Mouse (Mus musculus): ENCODE measurements around the gene Plcd4. TPM values are rescaled to one million over a fixed set of nuclear protein-coding genes. Genes with fewer than 3 reads are reported as not detected.

The Plcd4 gene
- total RNA-seq, 1 experiment from 2014 or later: 0.44 TPM

- DNase-seq: no peak
Measured at GRCm38 (mm10) chr1:74600501-74601266, 58.0 kb downstream of the Plcd4 start.

DNA sequence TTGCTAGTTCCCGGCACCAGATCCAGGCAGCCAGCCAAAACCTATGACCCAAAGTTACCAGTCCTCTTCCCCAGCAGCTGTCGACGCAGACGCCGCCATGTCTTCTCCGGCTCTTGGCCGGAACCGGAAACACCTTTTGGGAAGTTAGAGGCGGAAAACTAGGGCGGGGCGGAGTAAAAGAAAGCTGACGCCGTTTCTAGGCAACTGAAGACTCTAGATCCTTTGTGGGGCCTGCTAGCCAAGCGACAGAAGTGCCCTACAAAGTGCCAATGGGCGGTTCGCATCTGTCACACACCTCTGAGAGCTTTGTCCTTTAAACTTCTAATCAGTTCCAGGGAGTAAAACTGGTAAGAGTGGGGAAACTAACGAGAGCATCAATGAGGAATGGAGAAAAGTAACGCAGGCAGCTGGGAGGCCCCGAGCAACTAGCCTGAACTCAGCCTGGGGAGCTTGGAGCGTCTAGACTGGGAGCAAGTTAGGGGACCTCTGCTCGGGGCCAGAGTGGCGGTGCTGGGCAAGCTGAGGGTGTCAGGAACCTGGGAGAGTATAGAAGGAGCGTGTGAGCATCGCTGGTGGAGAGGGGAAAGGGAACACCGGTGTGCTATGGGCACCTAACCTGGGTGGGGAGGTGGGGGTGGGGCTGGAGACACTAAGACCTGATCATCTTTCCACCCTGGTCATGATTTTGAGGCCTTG lies 58.7 kb downstream of the Plcd4 start, which contains the start of the genes Rnf25 and Stk36:
Gene Rnf25, minus strand, starts transcription at position 131 of the 696 bp plus-strand sequence.
Gene Stk36, plus strand, starts transcription at position 179 of the 696 bp plus-strand sequence.
- DNase-seq: peak; percentile 93

Small RNAs within 50 kb of the gene (microRNA-seq; reads per million reads assigned to microRNA genes)
- 0 reads per million in 2 experiments for gene Gm25035

Other genes with a start within 250 kb of the Plcd4 start
- gene Tmbim1, start 237.3 kb upstream of the Plcd4 start, total RNA-seq (2021): 66.7 and 82.3 TPM in 2 replicates
- gene Catip, start 180.8 kb upstream of the Plcd4 start, total RNA-seq (2021): 0.15 and 0.45 TPM in 2 replicates
- gene Slc11a1, start 167.7 kb upstream of the Plcd4 start, total RNA-seq (2021): 5.3 and 6.9 TPM in 2 replicates
- 128 and 130 TPM in 2 replicates for gene Ctdsp1, start 151.4 kb upstream of the Plcd4 start, total RNA-seq (2021)
- 2.4 and 3.0 TPM in 2 replicates for gene Vil1, start 133.5 kb upstream of the Plcd4 start, total RNA-seq (2021)
- 30.8 and 32.2 TPM in 2 replicates for gene Cnot9, start 36.8 kb upstream of the Plcd4 start, total RNA-seq (2021)
- 17.0 and 19.6 TPM in 2 replicates for gene Usp37, start 1.4 kb downstream of the Plcd4 start, total RNA-seq (2021)
- 14.6 and 16.1 TPM in 2 replicates for gene Zfp142, start 45.4 kb downstream of the Plcd4 start, total RNA-seq (2021)
- gene Bcs1l, start 45.4 kb downstream of the Plcd4 start, total RNA-seq (2021): 26.1 and 29.0 TPM in 2 replicates
- gene Rnf25, start 58.5 kb downstream of the Plcd4 start, total RNA-seq (2021): 37.9 and 40.4 TPM in 2 replicates
- gene Stk36, start 58.6 kb downstream of the Plcd4 start, total RNA-seq (2021): 3.2 and 4.5 TPM in 2 replicates
- 19.2 and 21.5 TPM in 2 replicates for gene Ttll4, start 118.9 kb downstream of the Plcd4 start, total RNA-seq (2021)
- gene Cyp27a1, start 170.7 kb downstream of the Plcd4 start, total RNA-seq (2021): 26.0 and 27.2 TPM in 2 replicates
- gene Prkag3, start 206.3 kb downstream of the Plcd4 start, total RNA-seq (2021): 0.15 TPM in 1 of 2 replicates, not detected in the other
- gene Wnt6, start 229.0 kb downstream of the Plcd4 start, total RNA-seq (2021): 2.4 and 3.2 TPM in 2 replicates
- 0.30 TPM in 2 replicates for gene Wnt10a, start 248.6 kb downstream of the Plcd4 start, total RNA-seq (2021)

Measured in adrenal gland, postnatal 14 days (tissue).